Mouse (Mus musculus) adrenal gland, postnatal 36 days (tissue): ENCODE data around the gene Rab19. TPM values are rescaled to one million over a fixed set of nuclear protein-coding genes. Genes with fewer than 3 reads are reported as not detected.
A peak's percentile ranks its signal among the peaks of the same experiment; 100 is the strongest.
"Not testable (repeated sequence)": the region's sequence is repeated elsewhere in the genome, so short reads cannot be mapped to it uniquely, and the experiment has no call there.

Experiments used
- DNase-seq, 2 experiments: peaks; one replicate each; pipeline ENCODE4 v3.0.0; 2021; ENCODE audit warnings: mixed read lengths in 1 of 2
- long read RNA-seq, 2 experiments: library from polyadenylated mRNA; stranded (forward); transcript quantifications; one replicate each; pipeline ENCODE4 v2.0.0; 2021; ENCODE audit warnings: borderline sequencing depth in 2 of 2
- total RNA-seq, 2 experiments: library from RNA; stranded (reverse); gene quantifications; 2 replicates each; pipeline ENCODE4 v1.2.3; 2021

The Rab19 gene
- total RNA-seq: under 1 TPM; 0.40 to 0.59 TPM
- long read RNA-seq, experiment 1: 0 reads
- long read RNA-seq, experiment 2: 0 reads

- DNase-seq: peak; percentile 27 to 46
These were observed at the start of gene Rab19 for GRCm38 (mm10) chr6:39381125-39381880. Gene Rab19 (plus strand): TSS chr6:39381175.

GRCm38 (mm10) chr6:39331998-39332700 lies 48.8 kb upstream of the Rab19 start:
- no peak for DNase-seq

GRCm38 (mm10) chr6:39334224-39334623 lies 46.8 kb upstream of the Rab19 start:
- DNase-seq: no peak

- DNase-seq: no peak
These were observed 46.1 kb upstream of the Rab19 start for GRCm38 (mm10) chr6:39334873-39335272.

GRCm38 (mm10) chr6:39338359-39338758 lies 42.6 kb upstream of the Rab19 start:
- no peak for DNase-seq

GRCm38 (mm10) chr6:39341798-39342197 lies 39.2 kb upstream of the Rab19 start:
- DNase-seq: peak; percentile 59 to 60

GRCm38 (mm10) chr6:39344020-39344419 lies 37.0 kb upstream of the Rab19 start:
- DNase-seq: peak; percentile 85 to 90

GRCm38 (mm10) chr6:39345430-39345829 lies 35.5 kb upstream of the Rab19 start:
- DNase-seq: no peak

GRCm38 (mm10) chr6:39346991-39347501 lies 33.9 kb upstream of the Rab19 start:
- DNase-seq: no peak

- DNase-seq: no peak
These were observed 32.8 kb upstream of the Rab19 start for GRCm38 (mm10) chr6:39347880-39348814.

- DNase-seq: no peak
These were observed 32.0 kb upstream of the Rab19 start for GRCm38 (mm10) chr6:39348946-39349345.

- DNase-seq: not testable (repeated sequence)
These were observed 21.8 kb upstream of the Rab19 start for GRCm38 (mm10) chr6:39359207-39359606.

- DNase-seq: no peak
These were observed 18.3 kb upstream of the Rab19 start for GRCm38 (mm10) chr6:39362684-39363083.

GRCm38 (mm10) chr6:39369631-39370030 lies 11.3 kb upstream of the Rab19 start:
- no peak for DNase-seq

- DNase-seq: no peak
These were observed 8.9 kb upstream of the Rab19 start for GRCm38 (mm10) chr6:39372042-39372441.

GRCm38 (mm10) chr6:39372727-39373126 lies 8.2 kb upstream of the Rab19 start:
- DNase-seq: peak; percentile 10 to 19

GRCm38 (mm10) chr6:39373301-39373955 lies 7.5 kb upstream of the Rab19 start:
- DNase-seq: no peak

- DNase-seq: no peak
These were observed 4.2 kb upstream of the Rab19 start for GRCm38 (mm10) chr6:39376775-39377174.

GRCm38 (mm10) chr6:39377311-39377827 lies 3.6 kb upstream of the Rab19 start, which contains the start of gene Slc37a3:
Gene Slc37a3 (minus strand): TSS chr6:39377675.
- peak; percentile 92 to 96 for DNase-seq

- DNase-seq: not testable (repeated sequence)
These were observed 2.7 kb upstream of the Rab19 start for GRCm38 (mm10) chr6:39378161-39378835.

- no peak for DNase-seq
These were observed 1.8 kb upstream of the Rab19 start for GRCm38 (mm10) chr6:39379224-39379623.
